Comparison of ENCODE assay signal across 8 mouse cellular contexts in genomic region chr12:91423125-91423820, GRCm38 (mm10). TPM values are rescaled to one million over a fixed set of nuclear protein-coding genes. Genes with fewer than 3 reads are reported as not detected.
DNase-seq lines count a peak whose midpoint lies in the region; ATAC-seq and TF ChIP-seq lines count a peak whose summit lies in the region.

No protein-coding gene starts in this region.

- no peak overlapping the region for H3K27ac ChIP-seq in forebrain, embryonic 11.5 days (ENCODE audit: low read depth, low read length)
- no peak overlapping the region for H3K27ac ChIP-seq in forebrain, embryonic 10.5 days
- no peak overlapping the region for H3K27ac ChIP-seq in neural tube, embryonic 14.5 days (ENCODE audit: low read depth, low read length)
- no peak overlapping the region for H3K27ac ChIP-seq in neural tube, embryonic 15.5 days (replicated peaks)
- H3K27ac ChIP-seq in bone marrow, adult 2 months (ENCODE audit: control insufficient read depth, insufficient read depth, low read depth, low read length, poor library complexity) = no peak overlapping the region
- H3K27ac ChIP-seq in lung, embryonic 16.5 days (ENCODE audit: low read length) = no peak overlapping the region
- H3K27ac ChIP-seq in thymus, adult 2 months (ENCODE audit: control insufficient read depth, insufficient read depth, low read length) = no peak overlapping the region

- 0 out of 2 replicates have a peak, but pooled peaks have one; percentile 53 for ATAC-seq in forebrain, embryonic 11.5 days (replicated peaks; ENCODE audit: low FRiP score)
- ATAC-seq in neural tube, embryonic 14.5 days (ENCODE audit: low read depth) = peak; percentile 58; the same call in 1 of the 2 replicates
- ATAC-seq in neural tube, embryonic 15.5 days (ENCODE audit: low FRiP score) = no peak
- peak; percentile 45; the same call in 1 of the 2 replicates for ATAC-seq in lung, embryonic 16.5 days (ENCODE audit: low read depth)

- H3K4me3 ChIP-seq in forebrain, embryonic 11.5 days (ENCODE audit: low read depth, low read length) = no peak overlapping the region
- H3K4me3 ChIP-seq in forebrain, embryonic 10.5 days = no peak overlapping the region
- no peak overlapping the region for H3K4me3 ChIP-seq in neural tube, embryonic 14.5 days (ENCODE audit: low read depth, low read length)
- no peak overlapping the region for H3K4me3 ChIP-seq in neural tube, embryonic 15.5 days (replicated peaks)
- H3K4me3 ChIP-seq in bone marrow, adult 2 months (replicated peaks; ENCODE audit: control insufficient read depth, low read depth, low read length) = no peak overlapping the region
- no peak overlapping the region for H3K4me3 ChIP-seq in lung, embryonic 16.5 days (ENCODE audit: low read length)
- H3K4me3 ChIP-seq in thymus, adult 2 months (ENCODE audit: control insufficient read depth, insufficient read depth, low read length) = no peak overlapping the region

- TF ChIP-seq CTCF in bone marrow, adult 2 months (IDR thresholded peaks at IDR 0.05; ENCODE audit: control insufficient read depth, insufficient read depth, low read length) = peak; percentile 54
- TF ChIP-seq CTCF in thymus, adult 2 months (IDR thresholded peaks at IDR 0.05; ENCODE audit: borderline replicate concordance, control insufficient read depth, extremely low read depth, insufficient read depth, low read length, poor library complexity) = peak; percentile 68; the same call in 1 of the 2 replicates

- 78% methylated on average over 11 of the region's 11 CpGs for WGBS in forebrain, embryonic 11.5 days
- 82% methylated on average over 11 of the region's 11 CpGs for WGBS in forebrain, embryonic 10.5 days
- 67% methylated on average over 11 of the region's 11 CpGs for WGBS in neural tube, embryonic 14.5 days
- WGBS in neural tube, embryonic 15.5 days = 70% methylated on average over 11 of the region's 11 CpGs
- WGBS in bone marrow, adult 2 months = 70% methylated on average over 11 of the region's 11 CpGs
- 66% methylated on average over 11 of the region's 11 CpGs for WGBS in lung, embryonic 16.5 days
- WGBS in thymus, adult 2 months = 79% methylated on average over 11 of the region's 11 CpGs

- no peak overlapping the region for H3K4me2 ChIP-seq in forebrain, embryonic 11.5 days (ENCODE audit: low read depth, low read length, severe bottlenecking)
- H3K4me2 ChIP-seq in neural tube, embryonic 14.5 days (ENCODE audit: low read depth, low read length) = no peak overlapping the region
- no peak overlapping the region for H3K4me2 ChIP-seq in neural tube, embryonic 15.5 days
- no peak overlapping the region for H3K4me2 ChIP-seq in lung, embryonic 16.5 days (ENCODE audit: low read depth, low read length)

- no peak for TF ChIP-seq POLR2A in bone marrow, adult 2 months (IDR thresholded peaks at IDR 0.05; ENCODE audit: borderline replicate concordance, control insufficient read depth, low read depth, low read length)
- TF ChIP-seq POLR2A in thymus, adult 2 months (IDR thresholded peaks at IDR 0.05; ENCODE audit: control insufficient read depth, extremely low read depth, insufficient read depth, low read length, poor library complexity) = no peak

- no peak for DNase-seq in forebrain, embryonic 11.5 days (ENCODE audit: low spot score)
- no peak for DNase-seq in forebrain, embryonic 10.5 days (ENCODE audit: extremely low spot score, low spot score)
- DNase-seq in gastrocnemius, postnatal 14 days = peak; percentile 14
- DNase-seq in thymus, adult 2 months = peak; percentile 36

- no peaks in the 10 kb centered on the region for H3K9me3 ChIP-seq in forebrain, embryonic 11.5 days (ENCODE audit: control insufficient read depth, low read length)
- H3K9me3 ChIP-seq in forebrain, embryonic 10.5 days = no peaks in the 10 kb centered on the region
- no peaks in the 10 kb centered on the region for H3K9me3 ChIP-seq in neural tube, embryonic 14.5 days (ENCODE audit: control insufficient read depth, low read length)
- no peaks in the 10 kb centered on the region for H3K9me3 ChIP-seq in neural tube, embryonic 15.5 days (replicated peaks)
- H3K9me3 ChIP-seq in lung, embryonic 16.5 days (ENCODE audit: control insufficient read depth, low read length) = no peaks in the 10 kb centered on the region

- intact Hi-C loops in gastrocnemius, postnatal 14 days (cut with DNase I; ENCODE audit: low total_unique reads) = no loop called here

- no peaks in the 10 kb centered on the region for H3K36me3 ChIP-seq in forebrain, embryonic 11.5 days (ENCODE audit: control insufficient read depth, insufficient read depth, low read length)
- no peaks in the 10 kb centered on the region for H3K36me3 ChIP-seq in forebrain, embryonic 10.5 days (replicated peaks)
- H3K36me3 ChIP-seq in neural tube, embryonic 14.5 days (ENCODE audit: control insufficient read depth, insufficient read depth, low read length) = no peaks in the 10 kb centered on the region
- H3K36me3 ChIP-seq in neural tube, embryonic 15.5 days = no peaks in the 10 kb centered on the region
- H3K36me3 ChIP-seq in lung, embryonic 16.5 days (ENCODE audit: control insufficient read depth, insufficient read depth, low read length) = no peaks in the 10 kb centered on the region
- H3K36me3 ChIP-seq in thymus, adult 2 months (ENCODE audit: control insufficient read depth, insufficient read depth, low read length) = no peaks in the 10 kb centered on the region

- H3K9ac ChIP-seq in forebrain, embryonic 11.5 days (ENCODE audit: low read length) = no peak overlapping the region
- no peak overlapping the region for H3K9ac ChIP-seq in neural tube, embryonic 14.5 days (replicated peaks; ENCODE audit: low read depth, low read length)
- no peak overlapping the region for H3K9ac ChIP-seq in neural tube, embryonic 15.5 days (replicated peaks)
- H3K9ac ChIP-seq in lung, embryonic 16.5 days (ENCODE audit: low read length) = no peak overlapping the region

- H3K27me3 ChIP-seq in forebrain, embryonic 11.5 days (ENCODE audit: control insufficient read depth, insufficient read depth, low read length) = no peaks in the 10 kb centered on the region
- no peaks in the 10 kb centered on the region for H3K27me3 ChIP-seq in forebrain, embryonic 10.5 days (ENCODE audit: poor library complexity, severe bottlenecking)
- H3K27me3 ChIP-seq in neural tube, embryonic 14.5 days (ENCODE audit: control insufficient read depth, insufficient read depth, low read length) = no peaks in the 10 kb centered on the region
- peaks cover 14% of the 10 kb centered on the region; the same call in 1 of the 2 replicates for H3K27me3 ChIP-seq in neural tube, embryonic 15.5 days (replicated peaks)
- no peaks in the 10 kb centered on the region for H3K27me3 ChIP-seq in lung, embryonic 16.5 days (ENCODE audit: control insufficient read depth, insufficient read depth, low read depth, low read length)
- H3K27me3 ChIP-seq in thymus, adult 2 months (ENCODE audit: control insufficient read depth, insufficient read depth, low read length) = no peaks in the 10 kb centered on the region

- no peaks in the 10 kb centered on the region for H3K4me1 ChIP-seq in forebrain, embryonic 11.5 days (replicated peaks; ENCODE audit: control insufficient read depth, insufficient read depth, low read length)
- H3K4me1 ChIP-seq in forebrain, embryonic 10.5 days = 0 out of 2 replicates have a peak, but pooled peaks cover 4% of the 10 kb centered on the region
- H3K4me1 ChIP-seq in neural tube, embryonic 14.5 days (ENCODE audit: control insufficient read depth, insufficient read depth, low read length) = no peaks in the 10 kb centered on the region
- peaks cover 4% of the 10 kb centered on the region; the same call in 1 of the 2 replicates for H3K4me1 ChIP-seq in neural tube, embryonic 15.5 days
- no peaks in the 10 kb centered on the region for H3K4me1 ChIP-seq in bone marrow, adult 2 months (ENCODE audit: control insufficient read depth, insufficient read depth, low read length)
- H3K4me1 ChIP-seq in lung, embryonic 16.5 days (replicated peaks; ENCODE audit: control insufficient read depth, insufficient read depth, low read length) = no peaks in the 10 kb centered on the region
- peaks cover 3% of the 10 kb centered on the region for H3K4me1 ChIP-seq in thymus, adult 2 months (replicated peaks; ENCODE audit: control insufficient read depth, insufficient read depth, low read length)

RNA-seq across cellular contexts. Expression of gene Tshr, which starts 38.9 kb away (rescaled TPM):
- polyA plus RNA-seq in forebrain, embryonic 11.5 days (2014; fragmentation: Nextera tagmentation; extraction: Ambion mirVana) = 0.31 and 0.36 TPM in 2 replicates
- polyA plus RNA-seq in forebrain, embryonic 10.5 days (2016; fragmentation: Nextera tagmentation; extraction: Ambion mirVana) = 0.29 and 0.34 TPM in 2 replicates
- 0.59 and 0.91 TPM in 2 replicates for polyA plus RNA-seq in neural tube, embryonic 14.5 days (2014; fragmentation: Nextera tagmentation; extraction: Ambion mirVana)
- 0.82 and 1.0 TPM in 2 replicates for polyA plus RNA-seq in neural tube, embryonic 15.5 days (2015; fragmentation: Nextera tagmentation; extraction: Ambion mirVana)
- 0.35 and 0.38 TPM in 2 replicates for polyA plus RNA-seq in bone marrow, adult 2 months (2011; ENCODE audit: insufficient read depth, insufficient read length, low replicate concordance, missing spikeins)
- 1 to 10 TPM in 1 of 2 experiments, under 1 TPM in 1; 0.40 to 1.0 TPM for total RNA-seq in gastrocnemius, postnatal 14 days (2021)
- 0.19 and 0.20 TPM in 2 replicates for polyA plus RNA-seq in lung, embryonic 16.5 days (2015; fragmentation: Nextera tagmentation; extraction: Ambion mirVana)
- polyA plus RNA-seq in thymus, adult 2 months (2012; rRNA removed) = 0.78 and 1.4 TPM in 2 replicates

RNA-seq across cellular contexts. Expression of gene Cep128, which starts 39.1 kb away (rescaled TPM):
- polyA plus RNA-seq in forebrain, embryonic 11.5 days (2014; fragmentation: Nextera tagmentation; extraction: Ambion mirVana) = 12.9 TPM in 2 replicates
- polyA plus RNA-seq in forebrain, embryonic 10.5 days (2016; fragmentation: Nextera tagmentation; extraction: Ambion mirVana) = 11.4 and 12.0 TPM in 2 replicates
- 3.6 and 4.0 TPM in 2 replicates for polyA plus RNA-seq in neural tube, embryonic 14.5 days (2014; fragmentation: Nextera tagmentation; extraction: Ambion mirVana)
- polyA plus RNA-seq in neural tube, embryonic 15.5 days (2015; fragmentation: Nextera tagmentation; extraction: Ambion mirVana) = 3.4 and 4.3 TPM in 2 replicates
- 28.3 and 67.8 TPM in 2 replicates for polyA plus RNA-seq in bone marrow, adult 2 months (2011; ENCODE audit: insufficient read depth, insufficient read length, low replicate concordance, missing spikeins)
- total RNA-seq in gastrocnemius, postnatal 14 days (2021) = 1 to 10 TPM; 1.4 to 1.6 TPM
- 11.1 and 12.7 TPM in 2 replicates for polyA plus RNA-seq in lung, embryonic 16.5 days (2015; fragmentation: Nextera tagmentation; extraction: Ambion mirVana)
- polyA plus RNA-seq in thymus, adult 2 months (2012; rRNA removed) = 10.3 and 12.8 TPM in 2 replicates

Comparison
In these comparisons a context has a peak if more than half of its experiments do, and no peak if none do; other contexts are left out.
1. DNase-seq: peak in gastrocnemius, postnatal 14 days (single experiment) and thymus, adult 2 months (single experiment); none in forebrain, embryonic 11.5 days (single experiment) and forebrain, embryonic 10.5 days (single experiment).